Mouse (Mus musculus) hindbrain, embryonic 14.5 days (tissue): ENCODE data around the gene Obscn. TPM values are rescaled to one million over a fixed set of nuclear protein-coding genes. Genes with fewer than 3 reads are reported as not detected.
A peak's percentile ranks its signal among the peaks of the same experiment; 100 is the strongest.

Experiments used
- ATAC-seq: fragments of 200-750 bp; cut with Nextera tagmentation; 2 replicates; pipeline ENCODE4 v1.8.0; 2017; ENCODE audit warnings: moderate number of reproducible peaks, mild to moderate bottlenecking, moderate TSS enrichment, moderate library complexity; ENCODE audit not compliant: low FRiP score
- DNase-seq: peaks from one replicate; pipeline ENCODE4 v3.0.0-alpha.2; 2015; ENCODE audit warnings: low spot score
- H3K27ac ChIP-seq: fragments of 300-500 bp; sonication (generic); 2 replicates; pipeline ENCODE4 v1.5.1; 2014; ENCODE audit warnings: mild to moderate bottlenecking, moderate library complexity
- H3K27me3 ChIP-seq: fragments of 300-500 bp; sonication (generic); 2 replicates; pipeline ENCODE4 v1.6.1; 2014; ENCODE audit warnings: mild to moderate bottlenecking, low read length, mixed read lengths; ENCODE audit not compliant: control insufficient read depth, insufficient read depth
- H3K36me3 ChIP-seq: fragments of 300-500 bp; sonication (generic); replicated peaks from 2 replicates; pipeline ENCODE4 v1.6.1; 2014; ENCODE audit not compliant: control insufficient read depth, insufficient read depth
- H3K4me1 ChIP-seq: fragments of 300-500 bp; sonication (generic); replicated peaks from 2 replicates; pipeline ENCODE4 v1.6.1; 2014; ENCODE audit warnings: antibody characterized with exemption, low read length, mixed read lengths; ENCODE audit not compliant: control insufficient read depth, insufficient read depth
- H3K4me2 ChIP-seq: fragments of 300-500 bp; sonication (generic); replicated peaks from 2 replicates; pipeline ENCODE4 v1.6.1; 2014; ENCODE audit warnings: mild to moderate bottlenecking, moderate library complexity
- H3K4me3 ChIP-seq: fragments of 300-500 bp; sonication (generic); replicated peaks from 2 replicates; pipeline ENCODE4 v1.5.1; 2014; ENCODE audit warnings: mild to moderate bottlenecking, low read length
- H3K9ac ChIP-seq: fragments of 300-500 bp; sonication (generic); 2 replicates; pipeline ENCODE4 v1.6.1; 2014
- H3K9me3 ChIP-seq: fragments of 300-500 bp; sonication (generic); 2 replicates; pipeline ENCODE4 v1.6.1; 2016; ENCODE audit warnings: low read length; ENCODE audit not compliant: control insufficient read depth
- WGBS: fragments of 180-500 bp; shearing (Covaris S2); extraction: QIAGEN DNeasy Blood & Tissue Kit; methylation state at CpG from one replicate; pipeline ENCODE4 v1.1.7; 2014; 5-methylcytosine and 5-hydroxymethylcytosine counted together
- microRNA-seq: library from miRNA; unstranded; fragments of <30 nt; microRNA quantifications from one replicate; pipeline ENCODE4, GENCODE M21; 2016
- polyA plus RNA-seq: library from polyadenylated mRNA; unstranded; fragments of >200 nt; fragmentation: Nextera tagmentation; extraction: Ambion mirVana; gene quantifications from 2 replicates; pipeline ENCODE4 v1.2.1, GENCODE M21; 2014

Gene Obscn
- polyA plus RNA-seq, 1 experiment from 2014 or later: 0.71 TPM

- Histone ChIP-seq H3K9ac (peak within 1 kb of the TSS; percentile 95), H3K4me3 (peak within 1 kb of the TSS; percentile 47), H3K27me3 (no peaks in the 10 kb centered on the region), H3K27ac (peak within 1 kb of the TSS; percentile 100), H3K4me1 (peaks cover 29% of the 10 kb centered on the region), H3K36me3 (no peaks in the 10 kb centered on the region), H3K9me3 (no peaks in the 10 kb centered on the region), H3K4me2 (peak within 1 kb of the TSS; percentile 82)
- peak; percentile 93 for DNase-seq
- peak; percentile 93 for ATAC-seq
- WGBS: under 1% methylated on average over 48 of the region's 48 CpGs
These were observed 187.4 kb downstream of the Obscn start, which contains the start of gene Hist3h2ba for GRCm38 (mm10) chr11:58948542-58949479. Gene Hist3h2ba, plus strand, starts transcription at chr11:58948920.

- DNase-seq (peak; percentile 75), ATAC-seq (peak; percentile 71)
- H3K4me3 ChIP-seq: peak overlapping the region; percentile 47
- H3K36me3 ChIP-seq: no peaks in the 10 kb centered on the region
- no peaks in the 10 kb centered on the region for H3K27me3 ChIP-seq
- peak overlapping the region; percentile 100 for H3K27ac ChIP-seq
- 8% methylated on average over 23 of the region's 23 CpGs for WGBS
- H3K4me2 ChIP-seq: peak overlapping the region; percentile 82
- peaks cover 27% of the 10 kb centered on the region for H3K4me1 ChIP-seq
- no peaks in the 10 kb centered on the region for H3K9me3 ChIP-seq
- H3K9ac ChIP-seq: peak overlapping the region; percentile 95
These were observed 188.2 kb downstream of the Obscn start for GRCm38 (mm10) chr11:58947798-58948528.

- Histone ChIP-seq H3K4me2 (peak overlapping the region; percentile 82), H3K9me3 (no peaks in the 10 kb centered on the region), H3K4me1 (peaks cover 23% of the 10 kb centered on the region), H3K36me3 (no peaks in the 10 kb centered on the region), H3K27ac (peak overlapping the region; percentile 100), H3K27me3 (no peaks in the 10 kb centered on the region), H3K9ac (peak overlapping the region; percentile 95), H3K4me3 (peak overlapping the region; percentile 47)
- 80% methylated on average over 3 of the region's 3 CpGs for WGBS
- DNase-seq (no peak), ATAC-seq (no peak)
These were observed 188.9 kb downstream of the Obscn start for GRCm38 (mm10) chr11:58947306-58947705.

Small RNA genes within 50 kb of the gene (microRNA-seq; reads per million reads assigned to microRNA genes)
- gene Gm44313: not detected

Other genes with a start within 250 kb of the Obscn start
- gene Zfp39, start 232.2 kb downstream of the Obscn start, polyA plus RNA-seq: 8.7 and 9.8 TPM in 2 replicates
- gene Btnl10, start 218.5 kb downstream of the Obscn start, polyA plus RNA-seq: not detected in 2 replicates
- gene Rnf187, start 197.5 kb downstream of the Obscn start, polyA plus RNA-seq: 682 and 743 TPM in 2 replicates
- 109 and 138 TPM in 2 replicates for gene Hist3h2ba, start 187.5 kb downstream of the Obscn start, polyA plus RNA-seq
- gene Hist3h2a, start 181.7 kb downstream of the Obscn start, polyA plus RNA-seq: 86.9 and 94.9 TPM in 2 replicates
- 0.76 and 1.1 TPM in 2 replicates for gene Trim17, start 181.7 kb downstream of the Obscn start, polyA plus RNA-seq
- 18.9 and 22.1 TPM in 2 replicates for gene Trim11, start 158.3 kb downstream of the Obscn start, polyA plus RNA-seq
- gene Iba57, start 27.3 kb upstream of the Obscn start, polyA plus RNA-seq: 3.4 and 3.7 TPM in 2 replicates
- gene Gjc2, start 46.8 kb upstream of the Obscn start, polyA plus RNA-seq: 0.12 and 0.35 TPM in 2 replicates
- 248 and 249 TPM in 2 replicates for gene Guk1, start 55.8 kb upstream of the Obscn start, polyA plus RNA-seq
- 88.2 and 98.7 TPM in 2 replicates for gene Mrpl55, start 66.1 kb upstream of the Obscn start, polyA plus RNA-seq
- 21.4 and 25.0 TPM in 2 replicates for gene 2310033P09Rik, start 71.9 kb upstream of the Obscn start, polyA plus RNA-seq
- gene Arf1, start 91.9 kb upstream of the Obscn start, polyA plus RNA-seq: 611 and 652 TPM in 2 replicates
- 0.40 and 0.43 TPM in 2 replicates for gene Wnt3a, start 154.3 kb upstream of the Obscn start, polyA plus RNA-seq
- 2.1 TPM in 2 replicates for gene Wnt9a, start 170.5 kb upstream of the Obscn start, polyA plus RNA-seq
- not detected in 2 replicates for gene Prss38, start 239.3 kb upstream of the Obscn start, polyA plus RNA-seq